Mouse (Mus musculus) pancreas, adult 10 weeks (tissue): ENCODE measurements around the gene Btbd35f25. TPM values are rescaled to one million over a fixed set of nuclear protein-coding genes. Genes with fewer than 3 reads are reported as not detected.

ENCODE experiments used
- polyA plus RNA-seq: library from polyadenylated mRNA; stranded (reverse); fragments of 350-450 nt; fragmentation: Illumina TruSeq; extraction: RNeasy Lipid Tissue Mini Kit (QIAGEN cat#74804); gene quantifications from one replicate; pipeline ENCODE4 v1.2.3, GENCODE M21; 2015; ENCODE audit warnings: low read depth, low replicate concordance; ENCODE audit not compliant: insufficient read depth

Gene Btbd35f25
- polyA plus RNA-seq, result not detected

GRCm38 (mm10) chrX:31717056-31717455 lies at the start of gene Btbd35f25:
Gene Btbd35f25, minus strand, starts transcription at chrX:31717156.

Other genes starting within 250 kb of the Btbd35f25 start
- gene Gm21883, start 142.9 kb downstream of the Btbd35f25 start, polyA plus RNA-seq, result not detected
- gene Spin2e, start 98.2 kb downstream of the Btbd35f25 start, polyA plus RNA-seq, result not detected
- not detected for gene Gm21637, start 244.9 kb upstream of the Btbd35f25 start, polyA plus RNA-seq